Mouse (Mus musculus): ENCODE data around the gene Cpxm2.

Cpxm2 gene

GRCm38 (mm10) chr7:132128687-132129086 is 25.9 kb downstream of the Cpxm2 start:
- no peak for DNase-seq

- DNase-seq, result no peak
These were observed 29.6 kb downstream of the Cpxm2 start for GRCm38 (mm10) chr7:132124948-132125347.

GRCm38 (mm10) chr7:132123211-132123610 is 31.3 kb downstream of the Cpxm2 start:
- no peak for DNase-seq

- DNase-seq, result no peak
These were observed 34.7 kb downstream of the Cpxm2 start for GRCm38 (mm10) chr7:132119817-132120216.

- no peak for DNase-seq
These were observed 42.8 kb downstream of the Cpxm2 start for GRCm38 (mm10) chr7:132111770-132112169.

- no peak for DNase-seq
These were observed 44.2 kb downstream of the Cpxm2 start for GRCm38 (mm10) chr7:132110308-132110707.

- DNase-seq, result peak; percentile 37
These were observed 47.6 kb downstream of the Cpxm2 start for GRCm38 (mm10) chr7:132106891-132107290.

GRCm38 (mm10) chr7:132105326-132105725 is 49.2 kb downstream of the Cpxm2 start:
- no peak for DNase-seq

- no peak for DNase-seq
These were observed 56.1 kb downstream of the Cpxm2 start for GRCm38 (mm10) chr7:132098441-132098840.

- no peak for DNase-seq
These were observed 59.9 kb downstream of the Cpxm2 start for GRCm38 (mm10) chr7:132094666-132095065.

GRCm38 (mm10) chr7:132091551-132091950 is 63.0 kb downstream of the Cpxm2 start:
- DNase-seq, result no peak

- no peak for DNase-seq
These were observed 65.9 kb downstream of the Cpxm2 start for GRCm38 (mm10) chr7:132088606-132089005.

- no peak for DNase-seq
These were observed 66.4 kb downstream of the Cpxm2 start for GRCm38 (mm10) chr7:132088181-132088580.

- DNase-seq, result no peak
These were observed 78.7 kb downstream of the Cpxm2 start for GRCm38 (mm10) chr7:132075825-132076224.

- DNase-seq, result no peak
These were observed 80.0 kb downstream of the Cpxm2 start for GRCm38 (mm10) chr7:132074503-132074902.

GRCm38 (mm10) chr7:132070877-132071625 is 83.5 kb downstream of the Cpxm2 start:
- no peak for DNase-seq

GRCm38 (mm10) chr7:132067951-132068350 is 86.6 kb downstream of the Cpxm2 start:
- DNase-seq, result no peak

- DNase-seq, result no peak
These were observed 87.0 kb downstream of the Cpxm2 start for GRCm38 (mm10) chr7:132067511-132067910.

GRCm38 (mm10) chr7:132060116-132060515 is 94.4 kb downstream of the Cpxm2 start:
- DNase-seq, result no peak

GRCm38 (mm10) chr7:132056565-132056964 is 98.0 kb downstream of the Cpxm2 start:
- no peak for DNase-seq

GRCm38 (mm10) chr7:132046662-132047061 is 107.9 kb downstream of the Cpxm2 start:
- peak; percentile 34 for DNase-seq

- no peak for DNase-seq
These were observed 122.5 kb downstream of the Cpxm2 start for GRCm38 (mm10) chr7:132031940-132032531.

GRCm38 (mm10) chr7:132026671-132027070 is 127.9 kb downstream of the Cpxm2 start:
- DNase-seq, result no peak

GRCm38 (mm10) chr7:132025591-132025990 is 128.9 kb downstream of the Cpxm2 start:
- DNase-seq, result no peak

- no peak for DNase-seq
These were observed 138.6 kb downstream of the Cpxm2 start for GRCm38 (mm10) chr7:132015933-132016332.

Data from right cerebral cortex, postnatal 14 days (tissue).